Mouse (Mus musculus): ENCODE measurements around the gene Spaca6. TPM values are rescaled to one million over a fixed set of nuclear protein-coding genes. Genes with fewer than 3 reads are reported as not detected.

Spaca6 gene
- total RNA-seq, 1 experiment, result 16.6 TPM

DNA sequence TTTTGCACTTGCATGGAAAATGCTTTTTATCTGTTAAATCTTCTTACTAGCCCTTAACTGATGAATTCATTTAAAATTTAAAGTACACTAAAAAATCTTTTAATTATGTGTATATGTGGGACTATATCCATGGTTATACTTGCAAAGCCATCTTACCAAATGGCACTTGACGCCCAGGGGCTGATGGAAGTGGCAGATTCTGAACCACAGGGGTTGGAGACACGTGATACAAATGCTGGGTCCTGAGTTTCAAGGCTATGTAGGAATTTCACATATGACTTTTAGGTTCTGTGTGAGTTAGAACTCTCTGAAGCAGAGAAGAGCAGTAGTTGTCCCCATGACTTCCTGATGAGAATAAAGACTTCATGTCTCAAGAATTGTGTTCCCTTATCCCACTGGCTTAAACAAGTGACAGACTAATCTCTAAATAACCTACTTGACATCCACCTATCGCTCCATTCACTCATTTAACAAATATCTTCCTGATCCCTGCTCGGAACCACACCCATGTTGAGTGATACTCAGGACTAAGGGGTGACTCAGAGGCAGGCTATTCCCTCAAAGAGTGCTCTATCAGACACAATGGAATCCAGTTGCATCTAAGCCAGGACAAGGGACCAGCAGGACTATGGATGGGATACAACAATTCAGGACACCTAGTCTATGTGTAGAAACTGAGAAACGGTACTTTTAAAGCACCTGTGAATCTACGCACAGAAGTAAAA lies 3.2 kb upstream of the Spaca6 start:
- Histone ChIP-seq H3K4me1 (ENCODE audit: control insufficient read depth in 2 of 2, insufficient read depth in 2 of 2, low read length in 2 of 2, poor library complexity in 1 of 2) (no peaks in the 10 kb centered on the region), H3K27ac (ENCODE audit: insufficient read depth, low read depth, low read length, poor library complexity, severe bottlenecking) (no peak overlapping the region), H3K4me3 (ENCODE audit: insufficient read depth in 1 of 2, low read depth in 1 of 2, low read length in 2 of 2, poor library complexity in 1 of 2, severe bottlenecking in 1 of 2) (no peak overlapping the region), H3K9ac (ENCODE audit: insufficient read depth, low read depth, low read length, poor library complexity, severe bottlenecking) (no peak overlapping the region), H3K9me3 (ENCODE audit: control insufficient read depth, insufficient read depth, low read depth, low read length) (no peaks in the 10 kb centered on the region), H3K36me3 (ENCODE audit: control insufficient read depth, insufficient read depth, low read length, poor library complexity, severe bottlenecking) (no peaks in the 10 kb centered on the region)
- in situ Hi-C loops (cut with MboI; ENCODE audit: low sequenced_read_pairs in 2 of 2, unreplicated experiment in 2 of 2), result no loop called here
- TF ChIP-seq ZNF384 (IDR thresholded peaks at IDR 0.05; ENCODE audit: low read depth, low read length), result no peak
- DNase-seq (ENCODE audit: low read depth, low spot score), result no peak

DNA sequence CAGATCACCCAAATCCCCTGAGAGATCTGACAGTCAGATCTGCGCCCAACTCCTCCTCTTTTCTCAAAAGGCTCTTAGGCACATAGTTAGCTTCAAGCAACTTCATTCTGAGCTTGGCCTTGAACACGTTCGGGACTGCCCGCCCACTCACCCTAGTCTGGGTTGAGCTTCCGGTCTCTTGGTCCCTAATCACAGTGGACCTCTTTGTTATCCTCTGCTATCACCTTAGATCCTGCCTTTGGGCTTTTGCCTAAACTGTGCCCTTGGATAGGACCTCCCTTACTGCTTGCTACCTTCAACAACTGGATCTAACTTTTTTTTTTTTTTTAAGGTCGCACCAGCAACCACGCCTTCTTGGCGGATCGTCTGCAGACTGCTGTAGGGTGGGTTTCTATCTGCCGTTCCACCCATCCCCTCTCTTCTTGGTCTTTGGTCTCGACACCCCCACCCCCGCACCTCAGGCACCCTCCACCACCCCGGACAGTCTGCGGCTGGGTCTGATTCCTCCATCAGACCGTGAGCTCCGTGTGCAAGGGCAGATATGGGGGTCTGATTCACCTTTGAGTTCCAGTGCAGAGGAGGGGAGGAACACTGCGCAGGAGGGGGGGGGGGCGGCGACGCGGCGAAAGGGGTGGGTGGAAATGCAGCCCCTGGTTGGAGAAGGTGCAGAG lies 902 bp upstream of the Spaca6 start:
- TF ChIP-seq MAFK (IDR thresholded peaks at IDR 0.05; ENCODE audit: insufficient read depth, low read depth, low read length) (no peak), ZNF384 (IDR thresholded peaks at IDR 0.05; ENCODE audit: low read depth, low read length) (peak; percentile 92), CHD2 (IDR thresholded peaks at IDR 0.05; ENCODE audit: low read depth, low read length) (no peak)
- in situ Hi-C loops (cut with MboI; ENCODE audit: low sequenced_read_pairs in 2 of 2, unreplicated experiment in 2 of 2), result no loop called here
- Histone ChIP-seq H3K27ac (ENCODE audit: insufficient read depth, low read depth, low read length, poor library complexity, severe bottlenecking) (peak overlapping the region; percentile 99), H3K9ac (ENCODE audit: insufficient read depth, low read depth, low read length, poor library complexity, severe bottlenecking) (peak overlapping the region; percentile 95), H3K36me3 (ENCODE audit: control insufficient read depth, insufficient read depth, low read length, poor library complexity, severe bottlenecking) (no peaks in the 10 kb centered on the region; the same call in 1 of the 2 replicates), H3K4me3 (ENCODE audit: insufficient read depth in 1 of 2, low read depth in 1 of 2, low read length in 2 of 2, poor library complexity in 1 of 2, severe bottlenecking in 1 of 2) (peak overlapping the region; percentile 87 to 93), H3K9me3 (ENCODE audit: control insufficient read depth, insufficient read depth, low read depth, low read length) (no peaks in the 10 kb centered on the region), H3K4me1 (ENCODE audit: control insufficient read depth in 2 of 2, insufficient read depth in 2 of 2, low read length in 2 of 2, poor library complexity in 1 of 2) (peaks cover 0 to 15% of the 10 kb centered on the region in 2 experiments)
- DNase-seq (ENCODE audit: low read depth, low spot score), result peak; percentile 34

DNA sequence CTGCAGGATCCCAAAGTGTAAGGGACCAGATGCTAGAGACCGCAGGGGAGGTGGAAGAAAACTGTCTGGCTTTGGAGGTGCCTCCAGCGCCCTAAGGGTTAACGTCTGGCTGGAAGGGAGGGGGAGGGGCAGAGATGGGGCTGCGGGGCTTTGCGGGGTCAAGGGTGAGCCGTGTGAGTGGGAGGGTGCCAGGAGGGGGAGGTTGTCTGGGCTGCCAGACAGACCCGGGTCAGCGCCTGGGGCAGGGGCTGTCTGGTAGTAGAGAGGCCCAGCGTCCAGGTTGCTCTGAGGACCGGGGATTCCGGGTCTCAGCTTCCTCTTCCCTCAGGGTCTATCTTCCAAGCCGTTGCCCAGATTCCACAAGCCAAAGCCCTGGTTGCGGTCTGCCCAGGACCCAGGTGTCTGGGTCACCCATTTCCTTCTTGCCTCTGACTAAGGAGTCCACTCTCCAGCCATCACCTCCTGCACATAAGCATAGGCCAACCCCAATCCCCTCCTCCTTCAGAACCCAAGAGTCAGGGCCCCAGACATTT lies 766 bp downstream of the Spaca6 start:
- Histone ChIP-seq H3K9me3 (ENCODE audit: control insufficient read depth, insufficient read depth, low read depth, low read length) (no peaks in the 10 kb centered on the region), H3K27ac (ENCODE audit: insufficient read depth, low read depth, low read length, poor library complexity, severe bottlenecking) (peak overlapping the region; percentile 99), H3K4me3 (ENCODE audit: insufficient read depth in 1 of 2, low read depth in 1 of 2, low read length in 2 of 2, poor library complexity in 1 of 2, severe bottlenecking in 1 of 2) (peak overlapping the region; percentile 87 to 93), H3K36me3 (ENCODE audit: control insufficient read depth, insufficient read depth, low read length, poor library complexity, severe bottlenecking) (peaks cover 2% of the 10 kb centered on the region; the same call in 1 of the 2 replicates), H3K4me1 (ENCODE audit: control insufficient read depth in 2 of 2, insufficient read depth in 2 of 2, low read length in 2 of 2, poor library complexity in 1 of 2) (peaks cover 0 to 15% of the 10 kb centered on the region in 2 experiments), H3K9ac (ENCODE audit: insufficient read depth, low read depth, low read length, poor library complexity, severe bottlenecking) (peak overlapping the region; percentile 95)
- DNase-seq (ENCODE audit: low read depth, low spot score), result peak; percentile 63
- 0 out of 2 replicates have a peak, but pooled peaks have one; percentile 1 for TF ChIP-seq HCFC1 (IDR thresholded peaks at IDR 0.05; ENCODE audit: borderline replicate concordance, insufficient read depth, low read length)
- TF ChIP-seq CHD2 (IDR thresholded peaks at IDR 0.05; ENCODE audit: low read depth, low read length), result 0 out of 2 replicates have a peak, but pooled peaks have one; percentile 7
- TF ChIP-seq ZNF384 (IDR thresholded peaks at IDR 0.05; ENCODE audit: low read depth, low read length), result no peak
- no peak for TF ChIP-seq MAFK (IDR thresholded peaks at IDR 0.05; ENCODE audit: insufficient read depth, low read depth, low read length)
- no peak for TF ChIP-seq ZC3H11A (IDR thresholded peaks at IDR 0.05; ENCODE audit: borderline replicate concordance, low read depth, low read length)
- in situ Hi-C loops (cut with MboI; ENCODE audit: low sequenced_read_pairs in 2 of 2, unreplicated experiment in 2 of 2), result no loop called here

DNA sequence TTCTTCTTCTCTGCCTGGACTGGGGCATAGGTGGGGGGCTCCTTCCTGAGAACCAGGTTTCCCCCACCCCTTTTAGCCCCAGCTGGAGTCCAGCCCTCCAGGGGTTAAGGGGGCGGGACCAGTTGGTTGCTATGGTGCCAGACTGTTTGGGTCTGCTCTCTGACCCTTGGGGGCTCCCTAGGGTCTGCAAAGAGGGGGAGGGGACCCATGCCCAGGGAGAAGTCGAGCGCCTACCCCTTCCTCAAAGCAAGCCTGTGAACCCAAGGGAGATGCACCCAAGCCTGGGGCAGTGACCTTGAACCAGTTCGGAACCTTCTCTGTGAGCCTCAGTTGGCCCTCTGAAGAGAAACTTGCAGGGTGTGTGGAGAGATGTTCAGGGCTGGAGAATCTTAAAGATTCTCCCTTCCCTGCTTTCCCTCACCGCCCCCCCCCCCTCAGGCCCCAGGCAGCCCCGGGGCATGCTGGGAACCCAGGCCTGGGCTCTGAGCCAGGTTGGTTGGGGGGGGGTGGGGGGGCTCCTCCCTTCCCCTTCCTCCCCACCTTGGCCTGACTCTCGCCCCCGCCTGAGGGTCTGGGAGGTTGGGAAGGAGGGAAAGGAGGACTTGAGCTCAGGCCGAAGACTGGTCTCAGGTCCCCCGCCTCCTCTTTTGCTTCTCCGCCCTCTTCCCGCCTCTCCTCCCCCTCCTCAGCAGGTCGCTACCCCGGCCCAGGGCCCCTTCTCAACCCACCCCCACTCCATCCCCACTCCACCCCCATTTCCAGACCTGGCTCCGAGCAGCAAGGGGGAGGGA lies 1.4 kb downstream of the Spaca6 start:
- TF ChIP-seq ZNF384 (IDR thresholded peaks at IDR 0.05; ENCODE audit: low read depth, low read length) (no peak), ZC3H11A (IDR thresholded peaks at IDR 0.05; ENCODE audit: borderline replicate concordance, low read depth, low read length) (no peak), HCFC1 (IDR thresholded peaks at IDR 0.05; ENCODE audit: borderline replicate concordance, insufficient read depth, low read length) (no peak), CHD2 (IDR thresholded peaks at IDR 0.05; ENCODE audit: low read depth, low read length) (no peak), MAFK (IDR thresholded peaks at IDR 0.05; ENCODE audit: insufficient read depth, low read depth, low read length) (no peak)
- Histone ChIP-seq H3K9me3 (ENCODE audit: control insufficient read depth, insufficient read depth, low read depth, low read length) (no peaks in the 10 kb centered on the region), H3K36me3 (ENCODE audit: control insufficient read depth, insufficient read depth, low read length, poor library complexity, severe bottlenecking) (peaks cover 2% of the 10 kb centered on the region), H3K27ac (ENCODE audit: insufficient read depth, low read depth, low read length, poor library complexity, severe bottlenecking) (peak overlapping the region; percentile 99), H3K9ac (ENCODE audit: insufficient read depth, low read depth, low read length, poor library complexity, severe bottlenecking) (peak overlapping the region; percentile 95), H3K4me3 (ENCODE audit: insufficient read depth in 1 of 2, low read depth in 1 of 2, low read length in 2 of 2, poor library complexity in 1 of 2, severe bottlenecking in 1 of 2) (peak overlapping the region; percentile 87 to 93), H3K4me1 (ENCODE audit: control insufficient read depth in 2 of 2, insufficient read depth in 2 of 2, low read length in 2 of 2, poor library complexity in 1 of 2) (peaks cover 0 to 15% of the 10 kb centered on the region in 2 experiments)
- in situ Hi-C loops (cut with MboI; ENCODE audit: low sequenced_read_pairs in 2 of 2, unreplicated experiment in 2 of 2), result no loop called here
- peak; percentile 72 for DNase-seq (ENCODE audit: low read depth, low spot score)
